Mouse (Mus musculus) liver, adult (tissue): ENCODE results near the gene Tmem196.

Experiments
- GATA4 ChIP-seq: IDR thresholded peaks from 2 replicates; pipeline ENCODE4 v1.6.1; 2014; ENCODE audit warnings: mild to moderate bottlenecking, low read length; ENCODE audit not compliant: insufficient replicate concordance

The Tmem196 gene

DNA sequence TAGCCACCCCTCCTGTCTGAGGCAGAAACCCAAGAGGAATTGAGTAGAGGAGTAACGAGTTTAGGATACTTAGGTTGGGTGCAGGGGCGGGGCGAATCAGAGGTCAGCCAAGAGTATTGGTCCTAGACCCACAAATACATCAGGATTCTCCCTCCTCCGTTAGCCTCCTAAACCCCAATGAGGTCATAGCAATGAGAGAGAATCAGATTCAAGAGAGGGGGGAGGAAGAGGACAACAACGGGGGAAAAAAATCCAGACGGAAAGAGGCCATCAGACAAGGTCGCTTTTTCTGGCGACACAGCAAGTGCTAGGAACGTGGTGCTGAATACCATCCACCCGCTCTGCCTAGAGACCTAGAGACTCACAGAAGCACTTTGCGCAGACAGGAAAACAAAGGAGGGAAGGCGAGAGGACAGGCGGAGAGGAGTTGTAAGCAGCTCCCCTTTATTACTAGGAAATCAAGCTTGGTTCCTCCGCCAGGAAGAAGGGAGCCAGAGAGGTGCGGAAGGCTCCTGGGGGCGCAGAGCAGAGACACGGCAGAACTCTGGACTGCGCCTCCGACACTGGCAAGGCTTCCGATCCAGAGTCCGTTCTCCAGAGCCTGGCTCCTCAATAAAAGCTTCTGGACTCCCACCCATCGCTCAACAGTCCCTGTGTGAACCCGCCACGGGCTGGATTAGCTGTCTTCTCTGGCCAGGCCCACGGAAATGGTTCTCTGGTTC is at the start of gene Tmem196:
TSS of gene Tmem196 (plus strand) at position 234 of the 722 bp plus-strand sequence.
- TF ChIP-seq GATA4: no peak

DNA sequence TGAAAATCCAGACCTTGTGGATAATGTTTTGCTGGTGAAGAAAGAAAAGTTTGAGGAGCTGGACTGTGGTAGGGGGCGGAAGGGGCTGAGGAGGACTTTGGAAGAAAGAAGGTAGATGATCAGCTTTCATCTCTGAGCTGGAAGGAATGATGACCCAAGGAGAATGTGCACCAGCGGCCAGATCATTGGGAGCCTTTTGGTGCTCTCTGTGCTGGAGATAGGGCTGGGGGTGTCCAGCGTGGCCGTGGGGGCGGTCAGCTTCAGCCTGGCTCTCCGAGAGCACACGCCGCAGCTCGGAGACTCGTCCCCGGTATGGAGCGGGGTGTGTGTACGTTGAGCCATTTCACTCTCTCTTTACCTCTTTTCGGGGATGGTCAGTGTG is 680 bp downstream of the Tmem196 start:
- no peak for TF ChIP-seq GATA4

DNA sequence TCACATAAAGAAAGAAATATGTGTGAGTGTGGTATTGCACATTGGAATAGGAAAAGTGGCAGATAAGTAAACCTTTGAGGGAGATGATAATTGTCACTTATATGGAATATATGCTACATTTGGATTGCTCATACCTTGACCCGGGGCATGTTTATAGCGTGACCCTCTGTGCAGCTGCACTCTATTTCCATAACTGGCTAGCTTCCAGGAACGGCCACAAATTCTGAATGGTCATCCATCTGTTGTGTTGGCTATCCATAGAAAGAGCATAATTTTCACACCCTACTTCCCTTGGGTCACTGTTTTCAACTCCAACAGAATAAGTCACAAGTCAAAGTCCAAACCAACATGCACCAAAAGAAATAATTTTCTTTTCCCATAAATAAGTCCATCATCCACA is 11.4 kb downstream of the Tmem196 start:
- no peak for TF ChIP-seq GATA4

DNA sequence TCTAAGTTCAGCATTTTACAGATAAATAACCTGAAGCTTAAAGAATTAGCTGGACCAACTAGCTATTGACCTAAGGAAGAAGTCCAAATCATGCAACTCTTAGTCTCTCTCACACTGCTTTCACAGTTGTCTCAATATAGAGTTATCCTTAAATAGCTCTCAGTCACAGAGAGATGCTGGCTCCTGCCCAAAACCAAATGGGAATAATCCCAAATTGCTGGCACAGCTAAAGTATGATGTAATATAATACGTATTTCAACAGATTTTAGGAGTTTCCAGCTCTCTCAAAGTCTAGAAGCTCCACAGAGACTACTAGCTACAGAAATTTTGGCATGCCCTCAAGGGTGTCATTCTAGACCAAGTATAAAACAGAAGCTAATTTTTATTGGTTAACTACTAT is 15.1 kb downstream of the Tmem196 start:
- no peak for TF ChIP-seq GATA4

DNA sequence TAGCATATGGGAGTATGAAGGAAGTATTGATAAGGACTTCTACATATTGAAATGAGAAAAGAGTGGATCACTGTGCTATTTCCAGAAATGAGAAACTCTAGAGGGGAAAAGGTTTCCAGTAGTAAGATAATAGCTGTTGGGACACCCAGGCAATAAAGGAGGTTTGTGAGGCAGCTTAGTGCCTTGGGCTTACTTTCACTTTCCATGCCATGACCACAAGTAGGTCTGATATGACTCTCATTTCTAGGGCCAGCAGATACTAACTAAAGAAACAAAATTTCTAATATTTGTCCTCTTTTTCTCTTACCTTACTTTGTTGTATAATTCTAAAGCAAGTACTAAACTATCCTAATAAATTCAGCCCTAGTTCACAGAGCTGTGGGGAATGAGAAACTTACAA is 19.8 kb downstream of the Tmem196 start:
- TF ChIP-seq GATA4: no peak

DNA sequence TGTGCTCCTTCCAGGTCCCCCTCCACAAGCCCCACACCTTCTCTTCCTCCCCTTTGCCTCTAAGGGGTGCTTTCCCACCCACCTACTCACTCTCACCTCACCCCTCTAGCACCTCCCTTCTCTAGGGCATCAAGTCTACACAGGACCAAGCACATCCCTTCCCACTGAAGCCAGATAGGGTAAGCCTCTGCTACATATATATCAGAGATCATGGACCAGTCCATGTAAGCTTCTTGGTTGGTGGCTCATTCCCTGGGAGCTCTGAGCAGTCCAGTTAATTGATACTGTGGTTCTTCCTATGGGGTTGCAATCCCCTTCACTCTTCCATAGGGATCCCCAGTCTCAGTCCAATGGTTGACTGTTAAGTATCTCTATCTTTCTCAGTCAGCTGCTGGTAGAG is 24.4 kb downstream of the Tmem196 start:
- TF ChIP-seq GATA4: no peak

DNA sequence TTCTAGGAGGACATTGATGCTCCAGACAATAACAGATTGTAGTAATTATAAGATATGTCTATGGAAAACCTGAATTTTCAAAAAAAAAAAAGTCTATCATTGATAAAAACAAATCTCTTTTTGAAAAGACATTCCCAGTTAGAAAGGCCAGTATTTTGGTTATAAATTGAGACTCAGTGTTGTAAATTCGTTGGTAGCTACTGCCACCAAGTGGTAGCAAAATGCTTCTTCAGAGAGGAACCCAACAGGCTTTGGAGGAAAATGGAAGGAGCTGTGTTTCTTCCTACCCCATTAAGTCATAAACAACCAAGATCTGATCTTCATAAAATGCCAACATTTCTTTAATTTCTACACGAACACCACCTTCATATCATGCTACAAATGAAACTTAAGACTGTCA is 36.1 kb downstream of the Tmem196 start:
- TF ChIP-seq GATA4: no peak

DNA sequence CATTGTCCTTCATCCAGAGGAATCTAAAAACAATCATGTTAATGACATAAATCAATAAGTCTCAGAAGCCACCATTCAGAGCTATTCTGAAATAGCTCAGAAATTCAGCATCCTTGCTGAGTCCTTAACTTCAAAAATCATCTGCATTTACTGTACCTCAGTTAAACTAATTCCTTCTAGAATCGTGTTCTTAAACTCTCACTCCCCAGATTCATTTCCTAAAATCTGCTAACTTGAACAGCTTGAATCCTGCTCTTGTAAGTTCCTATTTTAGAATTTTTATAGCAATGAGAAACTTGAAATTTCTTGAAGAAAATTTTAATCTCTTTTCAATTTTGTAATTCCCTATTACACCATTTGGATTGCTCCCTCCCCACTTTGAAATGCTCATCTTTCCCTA is 52.6 kb downstream of the Tmem196 start:
- TF ChIP-seq GATA4: no peak

DNA sequence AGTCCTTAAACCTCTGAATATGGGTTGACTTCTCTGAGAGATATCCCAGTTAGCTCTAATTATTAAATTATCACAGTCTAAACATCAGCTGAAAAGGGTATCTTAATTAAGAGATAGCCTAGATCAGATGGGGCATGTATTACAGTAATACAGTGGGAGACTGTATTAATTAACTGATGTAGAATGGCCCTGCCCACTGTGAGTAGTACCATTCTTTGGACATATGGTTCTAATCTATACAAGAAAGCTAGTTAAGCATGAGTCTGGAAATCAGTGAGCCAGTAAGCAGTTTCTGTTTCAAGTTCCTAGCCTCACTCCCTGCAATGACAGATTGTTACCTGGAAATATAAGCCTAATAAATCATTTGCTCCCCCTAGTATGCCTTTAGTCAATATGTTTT is 58.7 kb downstream of the Tmem196 start:
- TF ChIP-seq GATA4: no peak

DNA sequence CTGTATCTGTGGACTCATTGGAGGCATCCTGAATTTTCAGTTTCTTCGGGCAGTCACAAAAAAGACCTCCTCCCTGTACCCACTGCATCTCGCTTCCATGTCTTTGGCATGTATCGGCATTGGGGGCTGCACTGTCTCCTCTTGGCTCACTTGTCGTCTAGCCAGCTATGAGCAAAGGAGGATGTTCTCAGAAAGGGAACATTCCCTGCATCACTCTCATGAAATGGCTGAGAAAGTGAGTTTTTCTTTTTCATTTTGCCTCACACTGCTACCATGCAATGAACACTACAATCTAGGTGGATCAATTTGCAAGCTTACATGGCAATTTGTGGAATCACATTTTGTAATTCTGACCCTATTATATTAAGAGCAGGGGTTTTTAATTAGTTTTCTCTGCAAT is 69.1 kb downstream of the Tmem196 start:
- TF ChIP-seq GATA4: no peak

DNA sequence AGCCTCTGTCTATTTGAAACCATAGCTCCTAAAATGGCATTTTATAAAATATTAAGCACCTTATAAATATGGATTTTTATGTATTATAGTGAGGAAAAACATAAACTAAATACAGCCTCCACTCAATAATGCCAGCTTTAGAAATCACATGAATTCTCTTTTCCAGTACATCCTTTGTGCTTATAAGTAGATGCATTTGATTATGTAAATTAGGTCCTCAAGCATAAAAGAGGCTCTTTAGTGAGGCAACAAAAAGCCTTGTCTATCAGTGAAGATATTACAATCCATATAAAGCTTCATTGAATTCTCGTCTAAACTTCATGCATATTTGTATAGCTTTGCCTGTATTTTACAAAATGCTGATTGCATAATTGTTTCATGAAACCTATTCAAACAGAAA is 69.6 kb downstream of the Tmem196 start:
- no peak for TF ChIP-seq GATA4
